Mouse (Mus musculus) myocyte (in vitro differentiated cells): Measurements from ENCODE around the gene Cbarp. TPM values are rescaled to one million over a fixed set of nuclear protein-coding genes. Genes with fewer than 3 reads are reported as not detected.

Experiments used
- H3K27me3 ChIP-seq: one replicate; pipeline ENCODE4 v1.6.1; 2011; ENCODE audit not compliant: control insufficient read depth, insufficient read depth, insufficient read length
- H3K36me3 ChIP-seq: one replicate; pipeline ENCODE4 v1.6.1; 2011; ENCODE audit not compliant: control insufficient read depth, insufficient read depth
- H3K4me2 ChIP-seq: one replicate; pipeline ENCODE4 v1.6.1; 2011; ENCODE audit warnings: low read depth, control low read depth
- H3K4me3 ChIP-seq: one replicate; pipeline ENCODE4 v1.5.1; 2011; ENCODE audit warnings: mild to moderate bottlenecking, control low read depth, moderate library complexity
- H3K79me2 ChIP-seq: one replicate; pipeline ENCODE4 v1.6.1; 2011; ENCODE audit not compliant: control insufficient read depth, insufficient read depth
- H3ac ChIP-seq: one replicate; pipeline ENCODE4 v1.6.1; 2011; ENCODE audit not compliant: control insufficient read depth, insufficient read length
- CEBPB ChIP-seq: IDR thresholded peaks from 2 replicates; pipeline ENCODE4 v1.6.1; 2011; ENCODE audit warnings: mild to moderate bottlenecking, moderate library complexity; ENCODE audit not compliant: poor library complexity, insufficient read depth, severe bottlenecking
- E2F4 ChIP-seq: IDR thresholded peaks from one replicate; pipeline ENCODE4 v1.6.1; 2011; ENCODE audit warnings: mild to moderate bottlenecking, control low read depth, moderate library complexity; ENCODE audit not compliant: insufficient read depth
- MAX ChIP-seq: IDR thresholded peaks from one replicate; pipeline ENCODE4 v1.6.1; 2011; ENCODE audit warnings: low read depth, mild to moderate bottlenecking, control low read depth
- MYOD1 ChIP-seq, 3 experiments: IDR thresholded peaks; one replicate each; pipeline ENCODE4 v1.6.1; 2011; ENCODE audit warnings: control low read depth in 2 of 3, low read depth in 2 of 3, mild to moderate bottlenecking in 2 of 3, moderate library complexity in 1 of 3; ENCODE audit not compliant: insufficient read length in 2 of 3, control insufficient read depth in 1 of 3
- MYOG ChIP-seq, 3 experiments: IDR thresholded peaks; one replicate each; pipeline ENCODE4 v1.6.1; 2011; ENCODE audit warnings: control low read depth in 2 of 3, low read depth in 2 of 3, mild to moderate bottlenecking in 2 of 3; ENCODE audit not compliant: insufficient read length in 2 of 3, control insufficient read depth in 1 of 3, insufficient read depth in 1 of 3
- POLR2A ChIP-seq: IDR thresholded peaks from one replicate; pipeline ENCODE4 v1.6.1; 2011; ENCODE audit warnings: low read depth, mild to moderate bottlenecking, control low read depth, moderate library complexity; ENCODE audit not compliant: insufficient read length
- POLR2AphosphoS2 ChIP-seq: IDR thresholded peaks from one replicate; pipeline ENCODE4 v1.6.1; 2011; ENCODE audit warnings: low read depth, control low read depth; ENCODE audit not compliant: insufficient read length
- REST ChIP-seq: IDR thresholded peaks from one replicate; pipeline ENCODE4 v1.6.1; 2011; ENCODE audit warnings: mild to moderate bottlenecking, control low read depth, moderate library complexity; ENCODE audit not compliant: insufficient read depth, insufficient read length
- SRF ChIP-seq: IDR thresholded peaks from one replicate; pipeline ENCODE4 v1.6.1; 2011; ENCODE audit warnings: low read depth; ENCODE audit not compliant: control insufficient read depth, insufficient read length
- TCF12 ChIP-seq: IDR thresholded peaks from one replicate; pipeline ENCODE4 v1.6.1; 2011; ENCODE audit warnings: mild to moderate bottlenecking, control low read depth; ENCODE audit not compliant: poor library complexity, insufficient read depth, severe bottlenecking
- TCF3 ChIP-seq: IDR thresholded peaks from one replicate; pipeline ENCODE4 v1.6.1; 2011; ENCODE audit warnings: low read depth, control low read depth; ENCODE audit not compliant: insufficient read length
- USF1 ChIP-seq: IDR thresholded peaks from one replicate; pipeline ENCODE4 v1.6.1; 2011; ENCODE audit warnings: low read depth, mild to moderate bottlenecking, control low read depth, moderate library complexity
- polyA plus RNA-seq: library from polyadenylated mRNA; unstranded; fragments of >200 nt; fragmentation: generic; extraction: Trizol; gene quantifications from one replicate; pipeline ENCODE4 v1.2.1, GENCODE M21; 2012; ENCODE audit warnings: missing spikeins

Gene Cbarp
- polyA plus RNA-seq, 1 experiment, result 10.0 TPM

GRCm38 (mm10) chr10:80177441-80178279, 37.0 kb upstream of the Cbarp start:
- H3K4me3 ChIP-seq, result no peak overlapping the region
- no peaks in the 10 kb centered on the region for H3K27me3 ChIP-seq
- no peak overlapping the region for H3ac ChIP-seq
- H3K36me3 ChIP-seq, result no peaks in the 10 kb centered on the region
- H3K79me2 ChIP-seq, result no peaks in the 10 kb centered on the region
- H3K4me2 ChIP-seq, result peak overlapping the region; percentile 30
- TF ChIP-seq E2F4, result no peak
- no peak for TF ChIP-seq CEBPB
- peak in 1 of 3 experiments; percentile 29 for TF ChIP-seq MYOD1 (IDR thresholded peaks at IDR 0.05; ENCODE audit: control insufficient read depth in 1 of 3, insufficient read length in 2 of 3, low read depth in 2 of 3)
- TF ChIP-seq USF1, result no peak
- TF ChIP-seq POLR2A, result no peak

DNA sequence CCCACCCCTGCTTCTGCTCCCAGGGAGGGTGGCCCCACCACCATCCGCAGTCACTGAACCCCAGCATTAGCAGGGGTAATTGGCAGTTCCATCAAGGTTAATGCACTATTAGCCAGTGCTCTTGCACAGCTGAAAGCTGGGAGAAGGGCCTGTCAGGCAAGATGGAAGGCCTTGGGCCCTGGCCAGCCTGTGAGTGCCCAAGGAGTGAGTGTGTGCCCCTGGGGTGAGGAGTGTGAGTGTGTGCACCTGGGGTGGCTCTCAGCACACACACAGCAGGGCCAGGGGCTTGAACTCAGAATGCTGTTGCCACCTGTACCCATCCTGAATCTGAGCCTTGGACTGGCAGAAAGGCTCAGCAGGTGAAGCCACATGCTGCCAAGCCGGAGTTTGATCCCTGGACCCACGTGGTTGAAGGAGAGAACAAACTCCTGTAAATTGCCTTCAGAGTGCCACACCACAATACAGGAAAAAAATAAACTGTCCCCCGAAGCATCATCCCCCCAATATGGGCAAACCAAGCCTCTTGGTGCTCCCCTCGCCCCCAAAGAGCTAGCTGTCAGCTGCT, 35.7 kb upstream of the Cbarp start:
- Histone ChIP-seq H3K27me3 (no peaks in the 10 kb centered on the region), H3K4me2 (no peak overlapping the region), H3K4me3 (no peak overlapping the region), H3K36me3 (peaks cover under 1% of the 10 kb centered on the region), H3ac (no peak overlapping the region), H3K79me2 (no peaks in the 10 kb centered on the region)
- TF ChIP-seq CEBPB (no peak), POLR2A (no peak), POLR2AphosphoS2 (no peak), REST (no peak), SRF (no peak), TCF3 (no peak), MAX (no peak), E2F4 (no peak), USF1 (no peak), TCF12 (no peak), MYOD1 (IDR thresholded peaks at IDR 0.05; ENCODE audit: control insufficient read depth in 1 of 3, insufficient read length in 2 of 3, low read depth in 2 of 3) (no peak), MYOG (IDR thresholded peaks at IDR 0.05; ENCODE audit: control insufficient read depth in 1 of 3, insufficient read depth in 1 of 3, insufficient read length in 2 of 3, low read depth in 2 of 3) (no peak)

DNA sequence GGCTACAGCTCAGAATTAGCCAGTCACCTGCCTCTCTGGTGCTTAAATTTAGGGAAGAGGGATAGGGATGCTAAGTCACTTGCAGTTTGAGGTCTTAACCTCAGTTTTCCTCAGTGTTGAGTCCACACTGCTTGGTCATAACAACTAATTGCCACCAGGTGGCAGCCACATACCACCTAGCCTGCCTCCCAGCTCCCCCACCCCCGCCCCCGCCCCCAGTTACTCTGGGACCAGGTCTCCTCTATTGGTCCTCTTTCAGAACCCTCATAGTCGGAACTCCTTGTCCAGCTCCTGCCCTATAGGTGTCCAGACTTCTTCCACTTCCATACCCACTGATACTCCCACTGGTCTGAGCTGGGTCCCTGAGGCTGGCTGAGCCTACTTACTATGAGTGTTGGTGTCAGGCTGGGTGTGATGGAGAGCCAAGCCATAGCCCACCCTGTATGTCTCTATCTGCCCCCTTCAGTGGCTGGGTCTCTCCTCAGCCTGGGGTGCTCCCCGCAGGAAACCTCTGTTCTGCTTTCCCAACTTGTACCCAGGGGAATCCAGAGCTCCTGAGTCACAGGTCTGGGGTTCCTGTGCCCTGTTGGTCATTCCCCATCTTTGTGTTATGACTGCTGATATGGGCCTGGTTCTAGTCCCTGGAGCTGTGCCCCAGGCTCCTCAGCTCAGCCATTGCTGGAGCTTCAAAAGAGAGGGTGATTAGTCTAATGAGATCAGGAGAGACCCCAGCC, 35.1 kb upstream of the Cbarp start:
- Histone ChIP-seq H3K27me3 (no peaks in the 10 kb centered on the region), H3ac (no peak overlapping the region), H3K4me3 (no peak overlapping the region), H3K4me2 (no peak overlapping the region), H3K36me3 (peaks cover 6% of the 10 kb centered on the region), H3K79me2 (no peaks in the 10 kb centered on the region)
- TF ChIP-seq MAX (no peak), REST (no peak), POLR2A (no peak), MYOD1 (IDR thresholded peaks at IDR 0.05; ENCODE audit: control insufficient read depth in 1 of 3, insufficient read length in 2 of 3, low read depth in 2 of 3) (no peak), MYOG (IDR thresholded peaks at IDR 0.05; ENCODE audit: control insufficient read depth in 1 of 3, insufficient read depth in 1 of 3, insufficient read length in 2 of 3, low read depth in 2 of 3) (no peak)

DNA sequence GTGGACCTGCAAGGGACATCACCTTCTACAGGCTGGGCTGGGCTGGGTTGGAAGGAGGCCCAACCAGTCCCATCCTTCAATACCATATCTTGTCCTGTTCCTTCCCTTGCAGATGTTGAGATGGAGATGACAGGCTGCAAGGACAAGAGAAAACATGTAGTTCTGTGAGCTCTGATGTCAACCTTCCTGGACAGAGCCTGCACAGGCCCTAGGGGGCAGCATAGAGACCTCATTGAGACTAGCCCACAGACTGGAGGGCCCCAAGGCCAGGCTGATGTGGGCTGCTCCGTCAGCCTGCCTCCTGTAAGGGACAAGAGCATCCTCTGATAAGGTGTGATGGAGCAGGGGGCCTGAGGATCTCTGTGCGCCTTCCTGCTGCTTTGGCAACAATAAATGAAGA, 34.1 kb upstream of the Cbarp start:
- Histone ChIP-seq H3K4me2 (no peak overlapping the region), H3K27me3 (no peaks in the 10 kb centered on the region), H3K4me3 (no peak overlapping the region), H3K79me2 (peaks cover 5% of the 10 kb centered on the region), H3K36me3 (peaks cover 6% of the 10 kb centered on the region), H3ac (no peak overlapping the region)
- TF ChIP-seq TCF12 (no peak), E2F4 (no peak), MAX (no peak), USF1 (no peak), CEBPB (no peak), SRF (no peak), POLR2AphosphoS2 (no peak), MYOD1 (IDR thresholded peaks at IDR 0.05; ENCODE audit: control insufficient read depth in 1 of 3, insufficient read length in 2 of 3, low read depth in 2 of 3) (no peak), TCF3 (no peak), POLR2A (no peak), MYOG (IDR thresholded peaks at IDR 0.05; ENCODE audit: control insufficient read depth in 1 of 3, insufficient read depth in 1 of 3, insufficient read length in 2 of 3, low read depth in 2 of 3) (no peak), REST (no peak)
